Mouse (Mus musculus) embryo, embryonic 10 days (tissue): Measurements from ENCODE around the gene Flywch1.
"Not testable (repeated sequence)": the region's sequence is repeated elsewhere in the genome, so short reads cannot be mapped to it uniquely, and the experiment has no call there.

Experiments
- DNase-seq: peaks from one replicate; pipeline ENCODE4 v3.0.0-alpha.2; 2015; ENCODE audit warnings: low spot score

Flywch1 gene

GRCm38 (mm10) chr17:23778447-23778846 lies 7.0 kb upstream of the Flywch1 start:
- DNase-seq = no peak

DNA sequence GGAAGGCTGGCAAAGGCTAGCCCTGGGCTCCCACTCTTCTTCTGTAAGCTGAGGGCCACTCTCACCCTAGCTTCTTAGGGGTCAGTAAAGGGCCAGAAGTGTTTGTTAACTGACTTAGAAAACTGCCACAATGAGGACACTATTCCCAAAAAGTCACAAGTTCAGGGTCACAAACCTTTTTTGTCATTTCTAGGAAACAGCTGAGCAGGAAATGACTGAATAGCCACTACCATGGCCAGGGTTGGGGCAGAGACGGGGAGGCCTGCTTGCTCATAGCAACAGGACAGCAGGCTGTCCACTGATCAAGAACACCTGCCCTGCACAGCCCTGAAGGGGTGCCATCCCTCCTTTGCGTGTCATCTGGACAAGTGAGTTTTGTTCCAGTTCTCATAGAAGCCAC lies 5.7 kb upstream of the Flywch1 start:
- no peak for DNase-seq

DNA sequence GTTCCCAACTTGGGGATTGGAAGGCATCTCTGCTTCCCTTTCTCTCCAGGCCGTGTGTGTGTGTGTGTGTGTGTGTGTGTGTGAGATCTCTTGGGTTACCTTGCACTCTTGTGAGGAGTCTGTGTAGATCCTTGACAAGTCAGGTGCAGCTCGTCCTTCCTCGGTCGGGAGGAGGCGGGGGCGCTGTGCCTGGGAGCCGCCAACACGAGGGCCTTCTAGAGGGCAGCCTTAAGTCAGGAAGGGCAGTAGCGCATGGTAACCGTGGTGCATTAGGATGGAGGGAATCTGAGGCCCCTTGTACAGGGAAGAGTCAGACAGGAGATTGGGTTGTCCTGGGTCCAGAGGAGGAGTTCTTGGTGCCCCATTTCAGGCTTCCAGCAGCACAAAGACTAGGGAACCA lies 4.8 kb upstream of the Flywch1 start:
- DNase-seq = no peak

DNA sequence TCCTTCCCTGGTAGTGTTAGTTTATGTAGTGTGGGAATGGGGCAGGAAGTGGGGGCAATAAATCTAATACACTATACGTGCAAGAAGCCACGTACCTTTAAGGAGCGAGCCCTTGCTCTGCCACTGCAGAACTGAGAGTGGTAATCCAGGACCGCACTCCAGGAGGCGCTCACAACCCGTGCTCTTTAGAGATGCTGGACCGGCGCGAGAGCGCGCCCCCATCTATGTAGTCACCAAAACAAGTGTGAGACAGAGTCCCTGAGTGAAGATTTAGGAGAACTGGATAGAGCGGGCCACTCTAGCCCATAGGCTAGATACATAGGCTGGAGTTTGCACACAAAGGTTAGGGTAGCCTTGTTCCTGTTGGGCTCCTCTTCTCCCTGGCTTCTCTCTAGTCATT lies 2.7 kb upstream of the Flywch1 start:
- DNase-seq = peak; percentile 91

GRCm38 (mm10) chr17:23773676-23774075 lies 2.3 kb upstream of the Flywch1 start:
- DNase-seq = no peak

DNA sequence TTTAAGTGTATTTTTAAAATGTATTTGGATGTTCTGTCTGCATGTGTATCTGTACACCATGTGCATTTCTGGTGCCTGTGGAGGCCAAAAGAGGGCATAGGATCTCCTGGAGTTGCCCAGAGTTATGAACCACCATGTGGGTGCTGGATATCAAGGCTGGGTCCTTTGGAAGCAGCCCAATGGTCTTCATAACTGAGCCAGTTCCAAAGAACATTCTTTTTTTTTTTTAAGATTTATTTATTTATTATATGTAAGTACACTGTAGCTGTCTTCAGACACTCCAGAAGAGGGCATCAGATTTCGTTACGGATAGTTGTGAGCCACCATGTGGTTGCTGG lies 786 bp upstream of the Flywch1 start:
- not testable (repeated sequence) for DNase-seq

GRCm38 (mm10) chr17:23770896-23771283 lies 512 bp downstream of the Flywch1 start:
- DNase-seq = peak; percentile 68

DNA sequence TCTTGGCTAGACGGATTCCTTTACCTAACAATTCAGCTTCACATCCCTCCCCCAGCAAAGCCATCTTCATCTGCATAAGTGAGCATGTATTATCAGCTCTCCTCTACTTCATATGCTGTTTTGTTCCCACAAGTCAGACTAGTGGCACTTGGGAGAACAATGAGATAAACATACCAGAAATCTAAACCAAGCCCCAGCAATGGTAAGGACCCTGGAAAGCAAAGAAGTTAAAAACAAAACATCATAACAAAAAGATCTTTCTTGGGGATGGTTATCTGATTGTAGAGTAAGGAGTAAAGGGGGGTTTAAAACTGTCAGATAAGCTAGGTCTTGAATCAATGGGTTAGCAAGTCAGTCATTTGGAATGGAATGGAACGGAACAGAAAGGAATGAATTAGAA lies 909 bp downstream of the Flywch1 start:
- DNase-seq = no peak

DNA sequence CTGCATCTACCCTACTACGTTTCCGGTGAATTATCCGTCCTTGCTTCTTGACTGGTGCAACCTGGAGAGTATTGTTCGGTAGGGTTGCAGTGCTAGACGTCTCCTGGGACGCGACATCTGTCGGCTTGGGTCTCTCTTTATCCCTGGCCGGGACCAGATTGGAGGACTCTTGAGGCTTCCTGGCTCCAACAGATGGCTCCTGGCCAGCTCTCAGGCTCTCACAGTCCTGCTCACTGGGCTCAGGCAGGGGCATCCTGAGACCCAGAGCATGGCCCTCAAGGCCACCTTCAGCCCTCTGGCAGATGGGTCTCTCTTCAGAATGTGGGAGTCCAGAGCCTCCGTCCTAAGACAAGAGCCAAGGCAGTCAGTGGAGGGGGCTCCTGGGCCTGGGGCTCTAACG lies 8.4 kb downstream of the Flywch1 start:
- no peak for DNase-seq

DNA sequence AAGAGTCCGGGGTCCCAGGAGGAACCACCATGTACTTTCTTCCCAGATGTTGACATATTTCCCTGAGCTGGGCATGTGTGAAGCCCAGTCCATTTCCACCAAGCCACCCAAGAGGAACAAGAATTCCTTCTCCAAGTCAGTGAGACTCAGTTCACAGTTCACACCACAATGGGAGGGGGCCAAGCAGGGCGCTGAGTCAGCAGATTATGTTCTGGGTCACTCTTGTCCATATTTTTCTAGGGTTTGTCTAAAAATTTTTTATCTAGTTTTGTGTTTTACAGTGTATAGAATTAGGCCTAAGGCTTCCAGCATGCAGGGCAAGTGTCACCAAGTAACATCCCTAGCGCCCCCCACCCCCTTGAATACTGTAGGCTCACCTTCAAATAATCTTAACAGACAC lies 10.2 kb downstream of the Flywch1 start:
- no peak for DNase-seq

GRCm38 (mm10) chr17:23760231-23760630 lies 11.2 kb downstream of the Flywch1 start:
- no peak for DNase-seq

- no peak for DNase-seq
These were observed 12.6 kb downstream of the Flywch1 start for GRCm38 (mm10) chr17:23758801-23759200.

DNA sequence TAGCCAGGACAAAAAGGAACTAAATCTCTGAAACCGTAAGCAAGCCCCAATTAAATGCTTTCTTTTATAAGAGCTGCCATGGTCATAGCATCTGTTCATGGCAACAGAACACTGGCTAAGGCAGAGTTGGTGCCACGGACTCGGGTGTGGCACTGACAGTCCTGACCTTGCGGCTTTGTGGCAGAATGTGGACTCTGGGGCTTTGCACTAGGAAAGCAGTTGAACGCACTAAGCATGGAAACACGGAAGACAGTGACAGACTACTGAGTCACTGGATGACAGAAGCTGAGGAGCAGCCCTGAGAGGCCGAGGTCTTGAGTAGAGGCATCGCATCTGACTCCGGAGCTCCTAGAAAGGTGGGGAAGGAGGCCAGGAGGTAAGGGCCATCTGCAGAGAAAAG lies 13.8 kb downstream of the Flywch1 start:
- no peak for DNase-seq

DNA sequence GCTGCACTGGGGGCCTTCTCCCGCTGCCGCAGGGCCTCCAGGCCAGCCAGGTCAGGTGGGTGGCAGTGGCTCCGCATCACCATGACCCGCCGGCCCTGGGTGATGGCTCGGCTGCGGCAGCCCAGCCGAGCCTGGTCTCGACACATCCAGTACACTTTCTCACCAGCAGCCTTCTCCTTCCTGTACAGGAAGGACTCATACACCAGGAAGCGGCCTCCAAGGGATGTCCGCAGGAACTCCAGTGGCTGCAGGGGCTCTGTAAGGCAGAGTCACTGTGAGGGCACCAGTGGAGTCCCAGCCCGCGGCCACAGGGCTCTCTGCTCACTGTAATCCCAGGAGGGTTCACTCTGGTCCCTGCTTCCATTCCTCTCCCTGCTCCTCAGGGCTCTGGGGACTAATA lies 15.7 kb downstream of the Flywch1 start:
- no peak for DNase-seq

DNA sequence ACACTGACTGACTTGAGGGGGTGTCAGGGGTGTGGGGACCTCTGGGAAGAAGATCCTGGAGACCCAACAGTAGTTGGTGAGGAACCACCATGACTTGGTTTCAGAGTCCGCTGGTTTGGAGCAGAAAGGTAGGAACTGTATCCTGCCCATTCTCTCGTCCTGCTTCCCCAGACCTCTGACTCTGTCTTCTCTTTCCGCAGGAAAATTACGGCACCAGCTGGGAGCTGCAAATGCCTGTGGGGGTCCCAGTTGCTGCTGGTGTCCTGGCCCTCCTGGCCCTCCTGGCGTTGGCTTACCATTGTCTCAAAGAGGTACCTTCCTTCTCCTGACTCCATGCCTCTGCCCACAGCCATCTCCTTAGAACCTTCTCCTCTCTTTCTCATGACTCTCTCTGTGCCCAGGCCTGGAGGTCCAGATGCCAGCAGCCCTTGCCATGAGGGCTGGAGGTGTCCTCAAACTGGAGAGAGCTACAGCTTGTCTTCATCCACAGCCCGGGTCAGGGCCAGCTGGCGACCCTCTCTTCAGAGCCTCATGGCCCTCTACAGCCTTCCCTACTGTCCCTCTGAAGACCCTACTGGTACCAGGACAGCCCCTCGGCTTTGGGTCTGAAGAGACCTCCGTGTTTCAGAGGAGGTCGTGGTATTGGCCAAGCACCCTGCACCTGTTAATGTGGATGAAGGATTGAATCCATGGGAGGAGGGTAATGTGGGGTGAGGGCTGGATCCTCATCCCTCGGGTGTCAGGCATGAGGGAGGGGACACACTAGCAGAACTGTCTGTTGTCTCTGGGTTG lies 21.8 kb downstream of the Flywch1 start:
- no peak for DNase-seq

DNA sequence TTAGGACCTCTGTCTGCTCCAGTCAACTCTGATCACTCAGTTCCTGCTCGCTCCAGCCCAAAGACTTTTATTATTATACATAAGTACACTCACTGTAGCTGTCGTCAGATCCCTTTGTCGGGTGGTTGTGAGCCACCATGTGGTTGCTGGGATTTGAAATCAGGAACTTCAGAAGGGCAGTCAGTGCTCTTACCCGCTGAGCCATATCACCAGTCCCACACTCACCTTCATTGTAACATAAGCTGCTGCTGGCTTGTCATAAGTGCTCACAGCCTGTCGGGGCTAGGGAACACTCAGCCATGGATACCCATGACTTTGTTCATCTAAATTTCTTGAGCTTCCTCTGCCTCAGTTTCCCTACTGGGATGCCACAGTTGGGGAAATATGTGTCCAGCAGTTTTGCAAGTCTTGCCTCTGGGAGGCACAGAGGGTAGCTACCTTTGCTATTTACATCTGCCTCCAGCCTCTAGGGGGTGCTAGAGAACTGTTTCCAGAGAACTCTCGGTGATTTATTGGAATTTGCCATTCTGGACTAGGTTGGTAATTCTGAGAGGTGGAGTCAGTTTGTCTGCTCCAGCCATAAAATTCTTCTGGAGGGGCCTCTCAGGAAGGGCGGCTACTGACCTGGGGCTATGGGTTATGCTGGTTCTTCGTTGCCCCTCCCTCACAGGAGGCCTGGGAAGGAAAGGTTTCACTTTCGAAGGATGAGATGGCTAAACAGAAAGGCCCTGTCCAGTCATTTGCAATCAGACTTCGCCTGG lies 22.6 kb downstream of the Flywch1 start:
- DNase-seq = peak; percentile 84

GRCm38 (mm10) chr17:23748026-23748425 lies 23.4 kb downstream of the Flywch1 start:
- DNase-seq = no peak

DNA sequence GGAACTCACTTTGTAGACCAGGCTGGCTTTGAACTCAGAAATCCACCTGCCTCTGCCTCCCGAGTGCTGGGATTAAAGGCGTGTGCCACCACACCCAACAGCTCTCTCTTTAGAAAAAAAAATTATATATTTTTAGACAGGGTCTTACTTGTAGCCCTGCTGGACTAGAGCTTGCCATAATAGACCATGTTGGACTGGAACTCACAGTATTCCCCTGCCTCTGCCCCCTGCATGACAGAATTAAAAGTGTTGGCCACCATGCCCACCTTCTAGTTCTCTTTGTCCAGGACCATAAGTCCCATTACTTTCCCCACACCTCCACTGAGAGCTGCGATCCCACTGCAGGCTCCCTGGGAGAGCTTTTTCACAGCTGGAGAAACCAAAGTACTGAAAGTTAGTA lies 23.9 kb downstream of the Flywch1 start:
- no peak for DNase-seq

- peak; percentile 4 for DNase-seq
These were observed 24.6 kb downstream of the Flywch1 start for GRCm38 (mm10) chr17:23746767-23747166.

DNA sequence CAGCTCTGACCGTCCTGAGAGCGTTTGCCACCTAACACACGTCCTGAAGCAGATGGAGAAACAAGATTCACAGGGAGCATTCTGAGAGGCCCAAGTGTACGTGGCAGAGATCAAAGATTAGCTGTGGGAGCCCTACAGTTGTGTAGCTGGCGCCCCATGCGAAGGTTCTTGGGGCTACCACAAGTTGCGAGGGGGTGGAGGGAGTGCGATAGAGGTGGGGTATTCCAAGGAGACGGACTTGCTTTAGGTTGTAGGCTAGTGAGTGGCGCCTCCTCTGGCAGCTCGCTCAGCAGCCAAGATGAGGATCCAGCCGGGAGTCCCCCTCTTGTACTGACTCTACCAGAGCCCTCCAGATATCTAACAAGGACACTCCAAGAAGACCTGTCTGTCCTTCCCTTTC lies 25.1 kb downstream of the Flywch1 start:
- DNase-seq = peak; percentile 35

- DNase-seq = peak; percentile 27
These were observed 25.8 kb downstream of the Flywch1 start, which contains the start of gene Kremen2 for GRCm38 (mm10) chr17:23745301-23746251. Kremen2 (minus strand) TSS chr17:23745833.

- DNase-seq = peak; percentile 5
These were observed 26.8 kb downstream of the Flywch1 start for GRCm38 (mm10) chr17:23744651-23745050.
